Mouse (Mus musculus) limb, embryonic 11.5 days (tissue): ENCODE measurements around the gene Gm8024. TPM values are rescaled to one million over a fixed set of nuclear protein-coding genes. Genes with fewer than 3 reads are reported as not detected.
A peak's percentile ranks its signal among the peaks of the same experiment; 100 is the strongest.
"Not testable (repeated sequence)": the region's sequence is repeated elsewhere in the genome, so short reads cannot be mapped to it uniquely, and the experiment has no call there.

Experiments
- ATAC-seq: fragments of 200-750 bp; cut with Nextera tagmentation; 2 replicates; pipeline ENCODE4 v1.8.0; 2017; ENCODE audit warnings: low read depth; ENCODE audit not compliant: insufficient number of reproducible peaks, low FRiP score, low TSS enrichment
- DNase-seq: peaks from one replicate; pipeline ENCODE4 v3.0.0-alpha.2; 2015; ENCODE audit warnings: low spot score
- H3K27ac ChIP-seq: fragments of 300-500 bp; sonication (generic); replicated peaks from 2 replicates; pipeline ENCODE4 v1.5.1; 2014; ENCODE audit warnings: low read depth, mild to moderate bottlenecking, low read length
- H3K27me3 ChIP-seq: fragments of 300-500 bp; sonication (generic); 2 replicates; pipeline ENCODE4 v1.6.1; 2014; ENCODE audit warnings: mild to moderate bottlenecking, low read length, mixed read lengths; ENCODE audit not compliant: control insufficient read depth, insufficient read depth
- H3K36me3 ChIP-seq: fragments of 300-500 bp; sonication (generic); 2 replicates; pipeline ENCODE4 v1.6.1; 2014; ENCODE audit warnings: mild to moderate bottlenecking, low read length, moderate library complexity, mixed read lengths; ENCODE audit not compliant: control insufficient read depth, insufficient read depth
- H3K4me1 ChIP-seq: fragments of 300-500 bp; sonication (generic); 2 replicates; pipeline ENCODE4 v1.6.1; 2014; ENCODE audit warnings: low read length, mixed read lengths; ENCODE audit not compliant: control insufficient read depth, insufficient read depth
- H3K4me2 ChIP-seq: fragments of 300-500 bp; sonication (generic); 2 replicates; pipeline ENCODE4 v1.6.1; 2014; ENCODE audit warnings: low read depth, mild to moderate bottlenecking, moderate library complexity; ENCODE audit not compliant: severe bottlenecking
- H3K4me3 ChIP-seq: fragments of 300-500 bp; sonication (generic); 2 replicates; pipeline ENCODE4 v1.5.1; 2014; ENCODE audit warnings: low read depth, low read length
- H3K9ac ChIP-seq: fragments of 300-500 bp; sonication (generic); 2 replicates; pipeline ENCODE4 v1.6.1; 2014; ENCODE audit warnings: mild to moderate bottlenecking, low read length
- H3K9me3 ChIP-seq: fragments of 300-500 bp; sonication (generic); 2 replicates; pipeline ENCODE4 v1.6.1; 2016; ENCODE audit warnings: low read length; ENCODE audit not compliant: control insufficient read depth
- WGBS: fragments of 180-500 bp; shearing (Covaris S2); extraction: QIAGEN DNeasy Blood & Tissue Kit; methylation state at CpG from one replicate; pipeline ENCODE4 v1.1.7; 2014; 5-methylcytosine and 5-hydroxymethylcytosine counted together
- polyA plus RNA-seq: library from polyadenylated mRNA; unstranded; fragments of >200 nt; fragmentation: Nextera tagmentation; extraction: Ambion mirVana; gene quantifications from 2 replicates; pipeline ENCODE4 v1.2.1, GENCODE M21; 2014

The Gm8024 gene
- polyA plus RNA-seq = not detected in 2 replicates

DNA sequence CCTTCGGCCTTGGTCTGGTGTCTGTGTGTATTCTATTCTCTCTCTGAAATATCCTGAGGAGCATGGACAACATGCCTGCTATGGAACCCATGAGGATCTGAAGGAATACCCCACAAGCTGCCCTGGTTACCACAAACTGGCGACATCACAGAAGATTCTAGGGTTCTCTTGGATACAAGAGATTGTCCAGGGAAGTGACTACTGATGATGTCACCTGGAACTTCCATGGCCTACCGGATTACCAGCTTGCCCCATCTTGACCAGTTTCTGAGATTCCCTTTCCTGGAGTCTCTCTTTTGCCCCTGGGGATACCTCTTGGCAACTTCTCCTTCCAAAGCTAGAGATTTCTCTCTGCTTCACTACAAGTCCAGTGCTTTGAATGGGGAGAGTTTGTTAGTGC, at the start of gene Gm8024:
Gm8024 (minus strand) TSS at position 101 of the 400 bp plus-strand sequence.
- not testable (repeated sequence) for DNase-seq, H3K9ac ChIP-seq, H3K9me3 ChIP-seq, H3K4me2 ChIP-seq, ATAC-seq, H3K4me3 ChIP-seq, H3K27me3 ChIP-seq, H3K4me1 ChIP-seq, H3K36me3 ChIP-seq, H3K27ac ChIP-seq
- WGBS = 93% methylated on average over 1 of the region's 3 CpGs

- ATAC-seq, H3K27me3 ChIP-seq, H3K9me3 ChIP-seq, H3K4me2 ChIP-seq, H3K9ac ChIP-seq, H3K4me3 ChIP-seq, H3K36me3 ChIP-seq, H3K4me1 ChIP-seq, H3K27ac ChIP-seq: not testable (repeated sequence)
- DNase-seq = peak; percentile 2
- WGBS = 4% methylated on average over 25 of the region's 31 CpGs
These were observed 19.2 kb upstream of the Gm8024 start for GRCm38 (mm10) chr14:42543170-42543701.

DNA sequence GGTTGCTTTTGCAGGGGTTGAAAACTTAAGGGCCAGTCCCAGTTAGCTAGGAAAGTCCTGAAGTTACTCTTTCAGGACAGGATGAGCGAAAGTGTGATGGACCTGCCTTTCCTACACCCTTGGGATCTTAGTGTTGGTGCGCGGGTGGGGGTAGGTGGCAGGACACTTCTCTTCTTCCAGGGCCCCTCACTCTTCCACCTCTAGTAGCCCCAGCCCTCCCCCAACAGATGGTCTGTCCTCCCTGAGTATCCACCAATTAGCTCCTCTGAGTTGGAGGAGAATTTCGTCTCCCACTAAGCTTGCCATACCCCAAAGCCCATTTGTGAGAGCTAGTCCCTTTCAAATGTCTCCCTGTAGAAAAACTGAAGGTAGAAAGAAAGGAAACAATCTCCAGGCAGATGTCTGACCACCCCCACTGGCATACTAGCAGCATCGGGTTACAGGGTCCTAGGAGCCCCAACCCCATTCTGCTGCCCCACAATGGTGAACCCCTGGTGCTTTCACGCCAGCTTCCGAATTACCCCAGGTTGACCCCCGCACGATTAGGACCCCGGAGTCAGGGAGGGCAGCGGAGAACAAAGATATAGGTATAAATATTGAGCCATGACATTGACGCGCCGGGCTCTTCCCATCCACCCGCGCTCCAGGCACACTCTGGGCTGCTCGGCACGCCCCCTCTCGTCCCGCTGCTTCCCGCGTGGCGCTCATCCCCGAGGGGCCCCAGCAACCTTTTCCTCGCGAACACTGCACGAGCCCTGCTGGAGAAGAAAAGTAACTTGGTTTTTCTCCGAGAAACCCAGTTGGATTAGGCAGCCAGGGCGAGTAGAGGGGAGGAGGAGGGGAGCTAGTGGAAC, 18.5 kb upstream of the Gm8024 start:
- WGBS = 20% methylated on average over 18 of the region's 29 CpGs
- H3K27me3 ChIP-seq, H3K27ac ChIP-seq, H3K4me3 ChIP-seq, DNase-seq, H3K36me3 ChIP-seq, H3K4me1 ChIP-seq, H3K9me3 ChIP-seq, H3K9ac ChIP-seq, H3K4me2 ChIP-seq: not testable (repeated sequence)
- ATAC-seq = 0 out of 2 replicates have a peak, but pooled peaks have one; percentile 47

- not testable (repeated sequence) for H3K4me2 ChIP-seq, H3K27me3 ChIP-seq, DNase-seq, H3K36me3 ChIP-seq, ATAC-seq, H3K9ac ChIP-seq, H3K4me1 ChIP-seq, H3K9me3 ChIP-seq, H3K27ac ChIP-seq, H3K4me3 ChIP-seq
- WGBS = 90% methylated on average over 1 of the region's 3 CpGs
These were observed 21.8 kb downstream of the Gm8024 start, which contains the start of gene Gm8020 for GRCm38 (mm10) chr14:42502249-42502648. TSS of gene Gm8020 (minus strand) at chr14:42502349.

Other genes starting within 250 kb of the Gm8024 start
- not detected in 2 replicates for gene Gm9611, start 226.9 kb downstream of the Gm8024 start, polyA plus RNA-seq
- not detected in 2 replicates for gene Gm7995, start 214.1 kb downstream of the Gm8024 start, polyA plus RNA-seq
- not detected in 2 replicates for gene Gm8005, start 84.6 kb downstream of the Gm8024 start, polyA plus RNA-seq
- gene Gm8011, start 60.4 kb downstream of the Gm8024 start, polyA plus RNA-seq = not detected in 2 replicates
- not detected in 2 replicates for gene Gm8020, start 21.9 kb downstream of the Gm8024 start, polyA plus RNA-seq
- gene Gm17124, start 75.6 kb upstream of the Gm8024 start, polyA plus RNA-seq = not detected in 2 replicates
- gene Gm3633, start 117.6 kb upstream of the Gm8024 start, polyA plus RNA-seq = not detected in 2 replicates
- gene Gm10378, start 131.7 kb upstream of the Gm8024 start, polyA plus RNA-seq = not detected in 2 replicates
- not detected in 2 replicates for gene Gm3015, start 244.5 kb upstream of the Gm8024 start, polyA plus RNA-seq